Mouse (Mus musculus): ENCODE data around the gene Dph6. TPM values are rescaled to one million over a fixed set of nuclear protein-coding genes. Genes with fewer than 3 reads are reported as not detected.
"Not testable (repeated sequence)": the region's sequence is repeated elsewhere in the genome, so short reads cannot be mapped to it uniquely, and the experiment has no call there.

Dph6 gene
- polyA plus RNA-seq, 1 experiment, result 8.0 TPM

- not testable (repeated sequence) for H3K4me3 ChIP-seq (ENCODE audit: insufficient read depth, low read depth, low read length); H3K4me1 ChIP-seq (ENCODE audit: control insufficient read depth, insufficient read depth, insufficient read length, low read length); H3K27ac ChIP-seq (replicated peaks; ENCODE audit: low read depth, low read length)
Measured at GRCm38 (mm10) chr2:114605202-114605601, 49.6 kb downstream of the Dph6 start.

GRCm38 (mm10) chr2:114601174-114601573, 53.6 kb downstream of the Dph6 start:
- Histone ChIP-seq H3K27ac (replicated peaks; ENCODE audit: low read depth, low read length) (no peak overlapping the region), H3K4me1 (ENCODE audit: control insufficient read depth, insufficient read depth, insufficient read length, low read length) (no peaks in the 10 kb centered on the region), H3K4me3 (ENCODE audit: insufficient read depth, low read depth, low read length) (no peak overlapping the region)

- no peak overlapping the region for H3K4me3 ChIP-seq (ENCODE audit: insufficient read depth, low read depth, low read length)
- no peaks in the 10 kb centered on the region for H3K4me1 ChIP-seq (ENCODE audit: control insufficient read depth, insufficient read depth, insufficient read length, low read length)
- H3K27ac ChIP-seq (replicated peaks; ENCODE audit: low read depth, low read length), result no peak overlapping the region
Measured at GRCm38 (mm10) chr2:114599793-114600192, 55.0 kb downstream of the Dph6 start.

- Histone ChIP-seq H3K4me3 (ENCODE audit: insufficient read depth, low read depth, low read length) (no peak overlapping the region), H3K27ac (replicated peaks; ENCODE audit: low read depth, low read length) (no peak overlapping the region), H3K4me1 (ENCODE audit: control insufficient read depth, insufficient read depth, insufficient read length, low read length) (no peaks in the 10 kb centered on the region)
Measured at GRCm38 (mm10) chr2:114593393-114593792, 61.4 kb downstream of the Dph6 start.

GRCm38 (mm10) chr2:114580714-114581113, 74.0 kb downstream of the Dph6 start:
- no peaks in the 10 kb centered on the region for H3K4me1 ChIP-seq (ENCODE audit: control insufficient read depth, insufficient read depth, insufficient read length, low read length)
- H3K27ac ChIP-seq (replicated peaks; ENCODE audit: low read depth, low read length), result no peak overlapping the region
- no peak overlapping the region for H3K4me3 ChIP-seq (ENCODE audit: insufficient read depth, low read depth, low read length)

- no peak overlapping the region for H3K4me3 ChIP-seq (ENCODE audit: insufficient read depth, low read depth, low read length)
- H3K4me1 ChIP-seq (ENCODE audit: control insufficient read depth, insufficient read depth, insufficient read length, low read length), result no peaks in the 10 kb centered on the region
- no peak overlapping the region for H3K27ac ChIP-seq (replicated peaks; ENCODE audit: low read depth, low read length)
Measured at GRCm38 (mm10) chr2:114543000-114543622, 111.7 kb downstream of the Dph6 start.

GRCm38 (mm10) chr2:114542325-114542724, 112.4 kb downstream of the Dph6 start:
- Histone ChIP-seq H3K4me1 (ENCODE audit: control insufficient read depth, insufficient read depth, insufficient read length, low read length) (no peaks in the 10 kb centered on the region), H3K27ac (replicated peaks; ENCODE audit: low read depth, low read length) (no peak overlapping the region), H3K4me3 (ENCODE audit: insufficient read depth, low read depth, low read length) (no peak overlapping the region)

- no peak overlapping the region for H3K27ac ChIP-seq (replicated peaks; ENCODE audit: low read depth, low read length)
Measured at GRCm38 (mm10) chr2:114540416-114540815, 114.3 kb downstream of the Dph6 start.

GRCm38 (mm10) chr2:114536032-114536431, 118.7 kb downstream of the Dph6 start:
- no peaks in the 10 kb centered on the region for H3K4me1 ChIP-seq (ENCODE audit: control insufficient read depth, insufficient read depth, insufficient read length, low read length)
- no peak overlapping the region for H3K27ac ChIP-seq (replicated peaks; ENCODE audit: low read depth, low read length)
- H3K4me3 ChIP-seq (ENCODE audit: insufficient read depth, low read depth, low read length), result no peak overlapping the region

More at GRCm38 (mm10) chr2:114540416-114540815, 114.3 kb downstream of the Dph6 start:
- Histone ChIP-seq H3K4me3 (ENCODE audit: insufficient read depth, low read depth, low read length) (no peak overlapping the region), H3K4me1 (ENCODE audit: control insufficient read depth, insufficient read depth, insufficient read length, low read length) (no peaks in the 10 kb centered on the region)

- Histone ChIP-seq H3K4me1 (ENCODE audit: control insufficient read depth, insufficient read depth, insufficient read length, low read length) (no peaks in the 10 kb centered on the region), H3K27ac (replicated peaks; ENCODE audit: low read depth, low read length) (no peak overlapping the region), H3K4me3 (ENCODE audit: insufficient read depth, low read depth, low read length) (no peak overlapping the region)
Measured at GRCm38 (mm10) chr2:114531010-114531756, 123.6 kb downstream of the Dph6 start.

- no peaks in the 10 kb centered on the region for H3K4me1 ChIP-seq (ENCODE audit: control insufficient read depth, insufficient read depth, insufficient read length, low read length)
- H3K27ac ChIP-seq (replicated peaks; ENCODE audit: low read depth, low read length), result no peak overlapping the region
- no peak overlapping the region for H3K4me3 ChIP-seq (ENCODE audit: insufficient read depth, low read depth, low read length)
Measured at GRCm38 (mm10) chr2:114520414-114520813, 134.3 kb downstream of the Dph6 start.

- Histone ChIP-seq H3K27ac (replicated peaks; ENCODE audit: low read depth, low read length) (no peak overlapping the region), H3K4me3 (ENCODE audit: insufficient read depth, low read depth, low read length) (no peak overlapping the region), H3K4me1 (ENCODE audit: control insufficient read depth, insufficient read depth, insufficient read length, low read length) (no peaks in the 10 kb centered on the region)
Measured at GRCm38 (mm10) chr2:114519907-114520306, 134.9 kb downstream of the Dph6 start.

GRCm38 (mm10) chr2:114492398-114492797, 162.4 kb downstream of the Dph6 start:
- Histone ChIP-seq H3K4me3 (ENCODE audit: insufficient read depth, low read depth, low read length) (no peak overlapping the region), H3K27ac (replicated peaks; ENCODE audit: low read depth, low read length) (no peak overlapping the region), H3K4me1 (ENCODE audit: control insufficient read depth, insufficient read depth, insufficient read length, low read length) (no peaks in the 10 kb centered on the region)

- H3K4me3 ChIP-seq (ENCODE audit: insufficient read depth, low read depth, low read length), result no peak overlapping the region
- no peaks in the 10 kb centered on the region for H3K4me1 ChIP-seq (ENCODE audit: control insufficient read depth, insufficient read depth, insufficient read length, low read length)
- no peak overlapping the region for H3K27ac ChIP-seq (replicated peaks; ENCODE audit: low read depth, low read length)
Measured at GRCm38 (mm10) chr2:114491907-114492306, 162.9 kb downstream of the Dph6 start.

- H3K27ac ChIP-seq (replicated peaks; ENCODE audit: low read depth, low read length), result no peak overlapping the region
- no peak overlapping the region for H3K4me3 ChIP-seq (ENCODE audit: insufficient read depth, low read depth, low read length)
- no peaks in the 10 kb centered on the region for H3K4me1 ChIP-seq (ENCODE audit: control insufficient read depth, insufficient read depth, insufficient read length, low read length)
Measured at GRCm38 (mm10) chr2:114486980-114487379, 167.8 kb downstream of the Dph6 start.

All from brown adipose tissue, adult 24 weeks (tissue).